Mouse (Mus musculus) liver, embryonic 16.5 days (tissue): Measurements from ENCODE around the gene Mmel1. TPM values are rescaled to one million over a fixed set of nuclear protein-coding genes. Genes with fewer than 3 reads are reported as not detected.
A peak's percentile ranks its signal among the peaks of the same experiment; 100 is the strongest.

Experiments used
- ATAC-seq: fragments of 200-750 bp; cut with Nextera tagmentation; 2 replicates; pipeline ENCODE4 v1.8.0; 2017; ENCODE audit warnings: low read depth, mild to moderate bottlenecking, moderate number of reproducible peaks, moderate library complexity
- H3K27ac ChIP-seq: fragments of 300-500 bp; sonication (generic); 2 replicates; pipeline ENCODE4 v1.5.1; 2014; ENCODE audit warnings: mild to moderate bottlenecking, low read length
- H3K27me3 ChIP-seq: fragments of 300-500 bp; sonication (generic); 2 replicates; pipeline ENCODE4 v1.6.1; 2014; ENCODE audit warnings: low read depth, low read length, mixed read lengths; ENCODE audit not compliant: control insufficient read depth, insufficient read depth
- H3K36me3 ChIP-seq: fragments of 300-500 bp; sonication (generic); 2 replicates; pipeline ENCODE4 v1.6.1; 2014; ENCODE audit warnings: mild to moderate bottlenecking; ENCODE audit not compliant: control insufficient read depth, insufficient read depth
- H3K4me1 ChIP-seq: fragments of 300-500 bp; sonication (generic); 2 replicates; pipeline ENCODE4 v1.6.1; 2014; ENCODE audit warnings: low read depth, low read length, mixed read lengths; ENCODE audit not compliant: control insufficient read depth
- H3K4me2 ChIP-seq: fragments of 300-500 bp; sonication (generic); 2 replicates; pipeline ENCODE4 v1.6.1; 2014; ENCODE audit warnings: low read depth, low read length, mixed read lengths
- H3K4me3 ChIP-seq: fragments of 300-500 bp; sonication (generic); 2 replicates; pipeline ENCODE4 v1.5.1; 2014; ENCODE audit warnings: low read depth, mild to moderate bottlenecking, low read length
- H3K9ac ChIP-seq: fragments of 300-500 bp; sonication (generic); 2 replicates; pipeline ENCODE4 v1.6.1; 2014; ENCODE audit warnings: low read depth, low read length
- H3K9me3 ChIP-seq: fragments of 300-500 bp; sonication (generic); replicated peaks from 2 replicates; pipeline ENCODE4 v1.6.1; 2016; ENCODE audit warnings: low read length; ENCODE audit not compliant: control insufficient read depth
- WGBS: fragments of 180-500 bp; shearing (Covaris S2); extraction: QIAGEN DNeasy Blood & Tissue Kit; methylation state at CpG from one replicate; pipeline ENCODE4 v1.1.7; 2014; ENCODE audit not compliant: insufficient replicate concordance; 5-methylcytosine and 5-hydroxymethylcytosine counted together
- polyA plus RNA-seq: library from polyadenylated mRNA; unstranded; fragments of >200 nt; fragmentation: Nextera tagmentation; extraction: Ambion mirVana; gene quantifications from 2 replicates; pipeline ENCODE4 v1.2.1, GENCODE M21; 2015

Gene Mmel1
- 2.4 and 2.7 TPM in 2 replicates for polyA plus RNA-seq

GRCm38 (mm10) chr4:154869440-154869839, at the start of gene Mmel1:
TSS of gene Mmel1 (plus strand) at chr4:154869585.
- no peak within 1 kb of the TSS for H3K4me3 ChIP-seq
- H3K36me3 ChIP-seq = no peaks in the 10 kb centered on the region
- no peak within 1 kb of the TSS; the same call in 1 of the 2 replicates for H3K9ac ChIP-seq
- H3K27me3 ChIP-seq = peaks cover 15% of the 10 kb centered on the region
- H3K4me1 ChIP-seq = peaks cover 4% of the 10 kb centered on the region
- H3K4me2 ChIP-seq = no peak within 1 kb of the TSS
- ATAC-seq = no peak
- H3K27ac ChIP-seq = no peak within 1 kb of the TSS
- no peaks in the 10 kb centered on the region for H3K9me3 ChIP-seq
- WGBS = 66% methylated on average over 7 of the region's 7 CpGs

DNA sequence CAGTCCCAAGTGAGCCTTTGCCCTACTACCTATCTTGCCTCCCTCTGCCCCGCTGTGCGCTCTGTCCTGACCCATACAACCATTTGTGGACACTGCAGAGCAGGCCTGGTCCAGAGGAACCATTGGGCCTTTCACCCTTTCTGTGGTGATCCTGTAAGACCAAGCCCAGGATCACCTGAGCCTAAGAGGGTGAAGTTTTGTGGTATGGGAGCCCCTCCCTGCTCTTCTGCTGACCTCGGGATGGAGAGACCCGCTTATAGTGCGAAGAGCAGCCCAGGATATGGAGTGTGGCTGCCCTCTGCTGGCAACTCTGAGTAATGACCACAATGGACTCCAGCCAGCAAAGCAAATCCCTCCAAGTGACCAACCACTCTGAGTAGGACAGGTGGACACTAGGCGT, 43.7 kb upstream of the Mmel1 start:
- Histone ChIP-seq H3K9ac (no peak overlapping the region), H3K4me2 (no peak overlapping the region), H3K36me3 (no peaks in the 10 kb centered on the region), H3K4me1 (no peaks in the 10 kb centered on the region), H3K27me3 (no peaks in the 10 kb centered on the region), H3K4me3 (no peak overlapping the region), H3K27ac (no peak overlapping the region), H3K9me3 (no peaks in the 10 kb centered on the region)
- 0 out of 2 replicates have a peak, but pooled peaks have one; percentile 16 for ATAC-seq
- 31% methylated on average over 6 of the region's 6 CpGs for WGBS

GRCm38 (mm10) chr4:154826224-154826623, 43.2 kb upstream of the Mmel1 start:
- 42% methylated on average over 7 of the region's 7 CpGs for WGBS
- Histone ChIP-seq H3K27ac (no peak overlapping the region), H3K4me1 (no peaks in the 10 kb centered on the region), H3K4me2 (no peak overlapping the region), H3K27me3 (no peaks in the 10 kb centered on the region), H3K4me3 (no peak overlapping the region), H3K9ac (no peak overlapping the region), H3K36me3 (no peaks in the 10 kb centered on the region), H3K9me3 (no peaks in the 10 kb centered on the region)
- ATAC-seq = no peak

GRCm38 (mm10) chr4:154827181-154827580, 42.2 kb upstream of the Mmel1 start:
- Histone ChIP-seq H3K36me3 (no peaks in the 10 kb centered on the region), H3K27me3 (no peaks in the 10 kb centered on the region), H3K9me3 (no peaks in the 10 kb centered on the region), H3K4me2 (no peak overlapping the region), H3K4me1 (no peaks in the 10 kb centered on the region), H3K4me3 (no peak overlapping the region), H3K27ac (no peak overlapping the region), H3K9ac (no peak overlapping the region)
- WGBS = 60% methylated on average over 7 of the region's 7 CpGs
- no peak for ATAC-seq

GRCm38 (mm10) chr4:154827861-154828610, 41.3 kb upstream of the Mmel1 start:
- H3K9me3 ChIP-seq = no peaks in the 10 kb centered on the region
- H3K4me3 ChIP-seq = no peak overlapping the region
- H3K27me3 ChIP-seq = no peaks in the 10 kb centered on the region
- no peaks in the 10 kb centered on the region for H3K4me1 ChIP-seq
- H3K27ac ChIP-seq = no peak overlapping the region
- WGBS = 46% methylated on average over 10 of the region's 10 CpGs
- no peak overlapping the region for H3K9ac ChIP-seq
- no peak overlapping the region for H3K4me2 ChIP-seq
- no peaks in the 10 kb centered on the region for H3K36me3 ChIP-seq
- ATAC-seq = no peak

- Histone ChIP-seq H3K9ac (no peak overlapping the region), H3K27me3 (no peaks in the 10 kb centered on the region), H3K4me1 (no peaks in the 10 kb centered on the region), H3K4me3 (no peak overlapping the region), H3K4me2 (no peak overlapping the region), H3K27ac (no peak overlapping the region), H3K9me3 (no peaks in the 10 kb centered on the region), H3K36me3 (no peaks in the 10 kb centered on the region)
- WGBS = 40% methylated on average over 9 of the region's 9 CpGs
- ATAC-seq = no peak
Measured at GRCm38 (mm10) chr4:154831915-154832573, 37.3 kb upstream of the Mmel1 start.

- H3K36me3 ChIP-seq = no peaks in the 10 kb centered on the region
- ATAC-seq = no peak
- H3K4me2 ChIP-seq = no peak overlapping the region
- no peaks in the 10 kb centered on the region for H3K27me3 ChIP-seq
- no peak overlapping the region for H3K4me3 ChIP-seq
- H3K9ac ChIP-seq = no peak overlapping the region
- H3K9me3 ChIP-seq = no peaks in the 10 kb centered on the region
- 50% methylated on average over 7 of the region's 7 CpGs for WGBS
- no peaks in the 10 kb centered on the region for H3K4me1 ChIP-seq
- H3K27ac ChIP-seq = no peak overlapping the region
Measured at GRCm38 (mm10) chr4:154836183-154836915, 33.0 kb upstream of the Mmel1 start.

GRCm38 (mm10) chr4:154837170-154837569, 32.2 kb upstream of the Mmel1 start, which contains the start of gene Ttc34:
TSS of gene Ttc34 (plus strand) at chr4:154837459.
- Histone ChIP-seq H3K36me3 (no peaks in the 10 kb centered on the region), H3K9me3 (no peaks in the 10 kb centered on the region), H3K27me3 (no peaks in the 10 kb centered on the region), H3K27ac (no peak within 1 kb of the TSS), H3K4me1 (no peaks in the 10 kb centered on the region), H3K4me3 (no peak within 1 kb of the TSS), H3K4me2 (no peak within 1 kb of the TSS), H3K9ac (no peak within 1 kb of the TSS)
- ATAC-seq = no peak
- WGBS = 40% methylated on average over 2 of the region's 2 CpGs
